Mouse (Mus musculus) CH12.LX (cell line): ENCODE measurements at regions not wholly inside any gene's neighbourhood (a gene's known extent, or its start where the extent isn't known, plus 50 kb on each side); places are given as distances from the start of the nearest gene placed in this dataset.

ENCODE experiments used
- CTCF ChIP-seq, 2 experiments: IDR thresholded peaks in 1 of 2; conservative IDR thresholded peaks in 1 of 2; 2 replicates each; pipeline ENCODE4 v1.5.1; 2011 to 2012; ENCODE audit warnings: low read depth in 2 of 2, low read length in 2 of 2, improper control_type of control experiment in 1 of 2, inconsistent platforms in 1 of 2, mild to moderate bottlenecking in 1 of 2, moderate library complexity in 1 of 2
- EP300 ChIP-seq: IDR thresholded peaks from 2 replicates; pipeline ENCODE4 v1.6.1; 2011; ENCODE audit warnings: low read length, improper control_type of control experiment
- JUND ChIP-seq: conservative IDR thresholded peaks from 2 replicates; pipeline ENCODE4 v1.6.1; 2011; ENCODE audit warnings: low read depth, low read length, improper control_type of control experiment
- MAX ChIP-seq: IDR thresholded peaks from 2 replicates; pipeline ENCODE4 v1.6.1; 2011; ENCODE audit warnings: low read length, improper control_type of control experiment
- MXI1 ChIP-seq: IDR thresholded peaks from 2 replicates; pipeline ENCODE4 v1.6.1; 2011; ENCODE audit warnings: mild to moderate bottlenecking, low read depth, low read length, improper control_type of control experiment
- MYC ChIP-seq: IDR thresholded peaks from 2 replicates; pipeline ENCODE4 v1.6.1; 2011; ENCODE audit warnings: low read depth, mild to moderate bottlenecking, improper control_type of control experiment, low read length
- NELFE ChIP-seq: IDR thresholded peaks from 2 replicates; pipeline ENCODE4 v1.6.1; 2011; ENCODE audit warnings: low read depth, low read length, improper control_type of control experiment
- NRF1 ChIP-seq: IDR thresholded peaks from 2 replicates; pipeline ENCODE4 v1.6.1; 2014; ENCODE audit warnings: low read depth, mild to moderate bottlenecking, inconsistent platforms, low read length, improper control_type of control experiment, moderate library complexity
- POLR2A ChIP-seq: IDR thresholded peaks from 2 replicates; pipeline ENCODE4 v1.6.1; 2011; ENCODE audit warnings: low read depth, mild to moderate bottlenecking, improper control_type of control experiment, low read length
- RCOR1 ChIP-seq: conservative IDR thresholded peaks from 2 replicates; pipeline ENCODE4 v1.6.1; 2012; ENCODE audit warnings: low read depth, mild to moderate bottlenecking, inconsistent platforms, low read length, improper control_type of control experiment
- USF2 ChIP-seq: conservative IDR thresholded peaks from 2 replicates; pipeline ENCODE4 v1.6.1; 2011; ENCODE audit warnings: low read depth, low read length, improper control_type of control experiment
- ZNF384 ChIP-seq: IDR thresholded peaks from 2 replicates; pipeline ENCODE4 v1.6.1; 2012; ENCODE audit warnings: low read depth, low read length, improper control_type of control experiment, inconsistent platforms

DNA sequence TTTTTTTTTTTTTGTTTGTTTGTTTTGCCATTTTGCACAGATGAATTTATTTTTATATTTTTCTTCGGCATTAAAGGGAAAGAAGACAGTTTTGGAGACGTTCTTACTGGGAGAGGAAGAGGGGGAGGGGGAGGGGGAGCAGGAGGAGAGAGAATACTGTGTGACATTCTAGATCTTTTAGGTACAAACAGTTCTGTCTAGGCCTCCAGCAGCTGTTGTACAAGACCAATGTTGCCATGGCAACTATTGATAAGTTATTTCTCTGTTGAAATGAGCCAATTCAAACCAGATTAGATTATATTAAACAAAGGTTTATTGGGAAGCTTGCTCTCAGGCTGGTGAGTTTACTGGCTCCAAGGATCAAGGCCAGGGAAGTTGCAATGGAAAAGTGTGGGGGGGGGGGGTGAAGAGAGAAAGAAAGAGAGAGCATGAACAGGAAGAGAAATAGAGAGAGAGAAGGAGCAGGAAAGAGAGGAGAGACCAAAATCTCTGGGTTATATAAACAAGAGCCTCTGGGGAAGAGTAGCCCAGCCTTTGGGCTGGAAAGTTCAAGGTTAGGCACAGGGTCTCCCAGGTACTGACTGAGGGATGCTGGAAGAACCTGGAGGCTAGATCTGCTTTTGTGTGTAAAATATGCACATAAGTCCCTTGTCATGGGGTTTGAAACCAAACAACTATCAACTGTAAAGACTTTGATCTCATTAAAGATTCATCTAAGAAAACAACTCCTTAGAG is 182.7 kb upstream of the Ptprk start:
- TF ChIP-seq MXI1 (no peak), CTCF (conservative IDR thresholded peaks at IDR 0.05 in 1 of 2, IDR thresholded peaks at IDR 0.05 in 1 of 2; ENCODE audit: low read depth in 2 of 2, low read length in 2 of 2) (no peak), RCOR1 (no peak), USF2 (no peak), ZNF384 (no peak), POLR2A (no peak), MYC (no peak), EP300 (no peak), NRF1 (no peak), NELFE (no peak), MAX (no peak), JUND (no peak)
